Mouse (Mus musculus) forebrain, postnatal 0 days (tissue): ENCODE data around the gene Tceal7. TPM values are rescaled to one million over a fixed set of nuclear protein-coding genes. Genes with fewer than 3 reads are reported as not detected.
"Not testable (repeated sequence)": the region's sequence is repeated elsewhere in the genome, so short reads cannot be mapped to it uniquely, and the experiment has no call there.

Source experiments
- ATAC-seq: fragments of 200-750 bp; cut with Nextera tagmentation; 2 replicates; pipeline ENCODE4 v1.8.0; 2017; ENCODE audit warnings: mild to moderate bottlenecking, moderate library complexity
- DNase-seq: peaks from one replicate; pipeline ENCODE4 v3.0.0-alpha.2; 2015
- H3K27ac ChIP-seq: fragments of 300-500 bp; sonication (generic); 2 replicates; pipeline ENCODE4 v1.5.1; 2014; ENCODE audit warnings: low read depth, mild to moderate bottlenecking, antibody characterized with exemption, low read length, moderate library complexity, mixed read lengths
- H3K27me3 ChIP-seq: fragments of 300-500 bp; sonication (generic); 2 replicates; pipeline ENCODE4 v1.6.1; 2014; ENCODE audit warnings: mild to moderate bottlenecking, low read length, mixed read lengths; ENCODE audit not compliant: insufficient read depth
- H3K36me3 ChIP-seq: fragments of 300-500 bp; sonication (generic); 2 replicates; pipeline ENCODE4 v1.6.1; 2014; ENCODE audit warnings: mild to moderate bottlenecking, moderate library complexity; ENCODE audit not compliant: insufficient read depth
- H3K4me1 ChIP-seq: fragments of 300-500 bp; sonication (generic); 2 replicates; pipeline ENCODE4 v1.6.1; 2014; ENCODE audit warnings: antibody characterized with exemption; ENCODE audit not compliant: insufficient read depth
- H3K4me2 ChIP-seq: fragments of 300-500 bp; sonication (generic); 2 replicates; pipeline ENCODE4 v1.6.1; 2014; ENCODE audit warnings: low read depth, mild to moderate bottlenecking, moderate library complexity
- H3K4me3 ChIP-seq: fragments of 300-500 bp; sonication (generic); 2 replicates; pipeline ENCODE4 v1.5.1; 2014; ENCODE audit warnings: low read depth, low read length, mixed read lengths
- H3K9ac ChIP-seq: fragments of 300-500 bp; sonication (generic); 2 replicates; pipeline ENCODE4 v1.6.1; 2014; ENCODE audit warnings: mild to moderate bottlenecking
- H3K9me3 ChIP-seq: fragments of 300-500 bp; sonication (generic); 2 replicates; pipeline ENCODE4 v1.6.1; 2016; ENCODE audit warnings: low read length
- CTCF ChIP-seq: sonication (generic); IDR thresholded peaks from 2 replicates; pipeline ENCODE4 v1.5.1; 2016; ENCODE audit warnings: antibody characterized with exemption, control low read depth, low read depth
- WGBS: fragments of 180-500 bp; shearing (Covaris S2); extraction: QIAGEN DNeasy Blood & Tissue Kit; methylation state at CpG from one replicate; pipeline ENCODE4 v1.1.7; 2014; 5-methylcytosine and 5-hydroxymethylcytosine counted together
- polyA plus RNA-seq: library from polyadenylated mRNA; unstranded; fragments of >200 nt; fragmentation: Nextera tagmentation; extraction: Ambion mirVana; gene quantifications from 2 replicates; pipeline ENCODE4 v1.2.1, GENCODE M21; 2015
- total RNA-seq: library from RNA; depleted of rRNA; stranded (reverse); fragments of >200 nt; gene quantifications from 2 replicates; pipeline ENCODE4 v1.2.3, GENCODE M21; 2014

Tceal7 gene
- total and polyA plus RNA-seq, 2 experiments from 2014 or later, result 3.0 to 4.9 TPM

DNA sequence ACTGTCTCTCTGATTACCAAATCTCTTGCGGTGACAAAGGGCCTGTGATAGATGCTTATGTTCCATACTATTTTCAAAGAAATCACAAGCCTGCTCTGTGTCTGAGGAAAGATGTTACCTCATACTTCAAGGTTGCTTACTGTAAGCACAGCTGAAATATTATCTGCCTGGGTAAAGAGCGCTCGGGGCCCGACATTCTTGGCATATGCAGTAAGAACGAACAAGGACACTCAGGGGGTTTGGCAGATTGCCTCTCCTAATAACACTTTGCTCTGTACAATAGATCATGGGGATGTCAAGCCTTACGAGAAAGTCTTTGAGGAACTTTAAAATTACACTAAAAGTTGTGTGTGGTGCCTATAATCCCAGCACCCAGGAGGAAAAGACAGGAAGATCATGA lies 34.2 kb downstream of the Tceal7 start:
- H3K4me2 ChIP-seq, result no peak overlapping the region
- WGBS, result 65% methylated on average over 6 of the region's 6 CpGs
- no peaks in the 10 kb centered on the region for H3K9me3 ChIP-seq
- no peak overlapping the region for H3K4me3 ChIP-seq
- H3K9ac ChIP-seq, result no peak overlapping the region
- H3K36me3 ChIP-seq, result 0 out of 2 replicates have a peak, but pooled peaks cover 2% of the 10 kb centered on the region
- H3K4me1 ChIP-seq, result no peaks in the 10 kb centered on the region
- ATAC-seq (no peak), DNase-seq (no peak)
- H3K27me3 ChIP-seq, result no peaks in the 10 kb centered on the region
- no peak overlapping the region for H3K27ac ChIP-seq
- no peak for TF ChIP-seq CTCF

DNA sequence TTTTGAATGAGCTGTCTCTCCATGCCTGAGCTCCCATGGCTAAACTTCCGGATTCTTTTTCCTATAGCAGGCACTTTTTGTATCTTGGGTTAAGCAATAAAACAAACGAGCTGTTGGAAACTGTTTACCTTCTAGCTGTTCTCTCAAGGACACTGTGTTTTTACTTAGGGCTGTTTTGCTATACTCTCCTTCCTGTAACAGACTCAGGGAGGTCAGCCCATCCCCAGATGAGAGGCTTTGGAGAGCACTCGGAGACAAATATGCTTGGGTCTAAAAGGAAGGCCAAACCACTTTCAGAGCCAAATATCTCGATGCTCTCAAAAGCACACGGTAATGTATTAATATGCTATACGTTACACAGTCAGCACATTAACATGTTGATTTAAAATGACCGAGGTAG lies 35.1 kb downstream of the Tceal7 start:
- H3K27ac ChIP-seq, result no peak overlapping the region
- H3K4me2 ChIP-seq, result no peak overlapping the region
- H3K9ac ChIP-seq, result no peak overlapping the region
- 0 out of 2 replicates have a peak, but pooled peaks cover 2% of the 10 kb centered on the region for H3K36me3 ChIP-seq
- no peaks in the 10 kb centered on the region for H3K9me3 ChIP-seq
- no peaks in the 10 kb centered on the region for H3K4me1 ChIP-seq
- H3K27me3 ChIP-seq, result no peaks in the 10 kb centered on the region
- DNase-seq, result no peak
- no peak for ATAC-seq
- no peak overlapping the region for H3K4me3 ChIP-seq
- no peak for TF ChIP-seq CTCF
- 78% methylated on average over 7 of the region's 7 CpGs for WGBS

DNA sequence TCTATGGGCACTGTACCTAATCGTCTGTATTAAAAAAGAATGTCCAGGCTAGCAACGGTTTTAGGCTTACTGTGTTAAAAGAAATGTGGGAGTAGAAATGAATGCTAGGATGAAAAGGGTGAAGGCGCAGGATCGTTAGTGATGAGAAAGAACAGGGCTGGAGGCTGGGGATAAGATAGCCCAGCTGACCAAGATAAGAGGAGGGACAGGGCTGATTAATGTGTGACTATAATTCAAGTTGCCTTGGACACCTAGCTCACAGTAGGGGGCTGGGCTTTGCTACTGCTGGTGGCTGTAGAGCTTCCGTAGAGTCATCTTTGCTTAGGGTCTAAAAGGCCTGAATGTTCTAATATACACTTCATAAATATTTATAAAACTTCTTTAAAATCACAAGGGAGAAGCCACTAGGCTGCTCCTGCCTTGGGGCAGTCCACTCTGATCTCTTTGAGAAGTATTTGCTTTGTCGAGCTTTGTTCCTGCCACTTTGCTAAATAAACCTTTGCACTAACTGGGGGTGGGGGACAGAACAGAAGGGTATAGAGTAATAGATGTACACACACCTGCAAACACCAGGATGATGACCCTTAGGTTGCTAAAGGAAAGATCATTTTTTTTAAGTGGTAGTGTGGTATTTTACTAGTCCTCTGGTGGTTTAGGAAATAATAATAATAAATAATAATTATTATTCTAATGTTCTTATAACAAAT lies 37.6 kb downstream of the Tceal7 start:
- Histone ChIP-seq H3K27ac (no peak overlapping the region), H3K4me1 (no peaks in the 10 kb centered on the region), H3K36me3 (0 out of 2 replicates have a peak, but pooled peaks cover 2% of the 10 kb centered on the region), H3K9ac (no peak overlapping the region), H3K9me3 (no peaks in the 10 kb centered on the region), H3K4me2 (no peak overlapping the region), H3K4me3 (no peak overlapping the region), H3K27me3 (no peaks in the 10 kb centered on the region)
- no peak for ATAC-seq
- no peak for DNase-seq
- TF ChIP-seq CTCF, result no peak
- 61% methylated on average over 6 of the region's 6 CpGs for WGBS

DNA sequence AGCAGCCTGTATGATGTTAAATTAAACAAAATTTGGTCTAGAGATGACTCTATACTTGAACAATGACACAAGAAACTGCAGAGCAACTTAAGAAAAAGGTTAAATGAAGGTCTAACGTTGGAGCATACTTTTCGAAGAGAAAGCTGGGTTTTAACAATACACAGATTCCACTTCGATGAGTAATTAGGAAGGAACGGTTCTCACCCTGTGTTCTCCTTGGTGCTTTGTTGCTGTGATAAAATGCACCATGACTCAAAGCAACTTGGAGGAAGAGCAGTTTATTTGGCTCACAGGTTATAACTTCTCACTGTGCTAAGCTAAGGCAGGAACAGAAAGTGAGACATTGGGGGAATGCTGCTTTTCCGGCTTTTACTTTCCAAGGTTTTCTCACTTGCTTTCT lies 53.1 kb downstream of the Tceal7 start:
- H3K9ac ChIP-seq, result no peak overlapping the region
- no peak overlapping the region for H3K4me2 ChIP-seq
- no peak for ATAC-seq
- 77% methylated on average over 5 of the region's 5 CpGs for WGBS
- H3K27me3 ChIP-seq, result no peaks in the 10 kb centered on the region
- H3K27ac ChIP-seq, result no peak overlapping the region
- DNase-seq, result no peak
- H3K9me3 ChIP-seq, result no peaks in the 10 kb centered on the region
- no peaks in the 10 kb centered on the region for H3K36me3 ChIP-seq
- H3K4me1 ChIP-seq, result no peaks in the 10 kb centered on the region; the same call in 1 of the 2 replicates
- no peak overlapping the region for H3K4me3 ChIP-seq
- TF ChIP-seq CTCF, result no peak

DNA sequence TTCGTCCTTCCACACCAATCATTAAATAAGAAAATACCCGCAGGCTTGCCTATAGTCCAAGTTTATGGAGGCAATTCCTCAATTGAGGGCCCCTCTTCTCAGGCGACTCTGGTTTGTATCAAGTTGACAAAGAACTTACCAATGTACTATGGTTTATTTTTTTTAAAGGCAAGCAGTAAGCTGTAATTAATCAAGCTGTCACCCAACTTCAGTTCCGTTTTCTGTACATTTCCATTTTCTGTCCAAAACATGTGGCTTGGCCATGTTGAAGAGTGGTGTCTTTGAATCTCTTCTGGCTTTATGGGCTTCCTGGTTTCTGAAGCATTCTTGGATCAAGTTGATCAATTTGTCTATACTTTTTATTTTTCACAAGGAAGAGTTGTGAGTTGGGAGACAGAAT lies 53.6 kb downstream of the Tceal7 start:
- no peak for ATAC-seq
- TF ChIP-seq CTCF, result no peak
- no peak overlapping the region for H3K4me3 ChIP-seq
- no peak overlapping the region for H3K4me2 ChIP-seq
- no peak overlapping the region for H3K9ac ChIP-seq
- no peaks in the 10 kb centered on the region; the same call in 1 of the 2 replicates for H3K4me1 ChIP-seq
- H3K36me3 ChIP-seq, result no peaks in the 10 kb centered on the region
- H3K9me3 ChIP-seq, result no peaks in the 10 kb centered on the region
- DNase-seq, result no peak
- H3K27me3 ChIP-seq, result no peaks in the 10 kb centered on the region
- H3K27ac ChIP-seq, result no peak overlapping the region
- 82% methylated on average over 4 of the region's 4 CpGs for WGBS

DNA sequence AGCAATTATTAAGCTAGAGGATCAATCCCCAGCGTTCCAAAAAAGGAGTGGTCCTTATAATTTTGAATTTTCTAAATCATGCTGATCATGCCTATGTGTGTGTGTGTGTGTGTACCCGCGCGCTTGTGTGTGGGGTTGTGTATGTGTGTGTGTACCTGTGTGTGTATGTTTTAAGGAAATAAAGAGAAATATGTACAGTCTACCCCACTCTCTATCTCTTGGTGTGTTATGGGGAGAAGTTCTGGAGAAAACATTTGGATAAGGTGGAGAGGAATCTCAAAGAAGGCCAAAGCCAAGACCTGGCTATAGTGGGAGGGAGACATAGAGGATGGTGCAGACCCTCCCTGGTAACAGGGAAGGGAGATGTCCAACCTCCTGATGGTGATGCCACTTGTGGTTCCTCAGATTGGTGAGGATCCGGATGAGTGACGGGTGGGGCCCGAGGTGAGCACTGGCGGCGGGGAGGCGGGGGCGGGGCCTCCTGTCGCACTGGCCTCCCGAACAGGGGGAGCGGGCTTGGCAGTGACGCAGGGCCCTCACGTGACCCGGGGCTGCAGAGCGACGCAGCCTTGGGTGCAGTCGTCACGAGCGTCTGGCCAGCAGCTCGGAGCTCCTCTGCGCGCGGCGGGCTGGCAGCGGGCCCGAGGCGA lies 55.3 kb downstream of the Tceal7 start, which contains the start of gene Bex3:
Gene Bex3, plus strand, starts transcription at position 511 of the 650 bp plus-strand sequence.
- peak within 1 kb of the TSS; percentile 39 for H3K4me3 ChIP-seq
- not testable (repeated sequence) for H3K27me3 ChIP-seq, H3K36me3 ChIP-seq, H3K4me1 ChIP-seq, H3K9me3 ChIP-seq
- peak within 1 kb of the TSS; percentile 67 for H3K27ac ChIP-seq
- peak; percentile 97 for ATAC-seq
- DNase-seq, result peak; percentile 52
- peak within 1 kb of the TSS; percentile 46 for H3K4me2 ChIP-seq
- WGBS, result 39% methylated on average over 8 of the region's 30 CpGs
- H3K9ac ChIP-seq, result peak within 1 kb of the TSS; percentile 51

DNA sequence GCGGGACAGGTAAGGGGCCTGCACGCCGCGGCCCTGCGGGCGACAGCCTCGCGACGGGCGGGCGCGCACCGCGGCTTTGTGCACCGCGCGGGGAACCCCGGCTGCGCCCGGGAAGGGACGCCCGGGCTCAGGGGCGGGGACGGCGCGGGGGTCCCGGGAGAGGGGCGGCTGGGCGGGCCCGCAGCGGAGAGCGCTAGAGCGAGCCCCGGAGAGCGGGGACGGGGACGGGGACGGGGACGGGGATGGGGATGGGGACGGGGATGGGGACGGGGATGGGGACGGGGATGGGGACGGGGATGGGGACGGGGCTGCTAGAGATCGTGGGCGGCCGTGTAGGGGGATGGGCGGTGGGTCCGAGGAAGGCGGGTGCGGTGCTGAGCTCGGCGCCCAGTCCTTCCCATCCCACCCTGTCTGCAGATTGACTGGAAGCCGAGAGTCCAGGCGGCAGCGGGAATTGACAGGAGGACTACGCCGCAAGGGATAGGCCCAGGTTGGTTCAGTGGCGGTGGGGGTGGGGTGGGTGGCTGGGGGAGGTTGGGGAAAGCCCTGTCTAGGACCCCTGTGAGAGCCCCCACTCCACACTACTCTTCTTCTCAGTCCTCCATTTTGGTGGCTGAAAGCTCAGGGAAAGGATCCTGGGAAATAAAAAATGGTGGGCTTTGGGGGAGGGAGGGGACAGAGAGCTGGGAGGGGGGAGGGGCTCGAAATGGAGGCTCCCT lies 56.0 kb downstream of the Tceal7 start:
- Histone ChIP-seq H3K9ac (peak overlapping the region; percentile 51), H3K27ac (peak overlapping the region; percentile 67), H3K4me3 (peak overlapping the region; percentile 39), H3K4me2 (peak overlapping the region; percentile 46)
- H3K9me3 ChIP-seq, H3K27me3 ChIP-seq, H3K4me1 ChIP-seq, H3K36me3 ChIP-seq: not testable (repeated sequence)
- WGBS, result 39% methylated on average over 18 of the region's 60 CpGs
- DNase-seq, result peak; percentile 41
- peak; percentile 68 for ATAC-seq
